Mouse (Mus musculus) heart, adult 2 months (tissue): Measurements from ENCODE around the gene Gm21970. TPM values are rescaled to one million over a fixed set of nuclear protein-coding genes. Genes with fewer than 3 reads are reported as not detected.

Experiments
- DNase-seq, 2 experiments: peaks; one replicate each; pipeline ENCODE4 v3.0.0; 2021
- H3K27ac ChIP-seq: fragments of 200-600 bp; 2 replicates; pipeline ENCODE4 v1.8.1; 2022
- H3K27me3 ChIP-seq: fragments of 200-500 bp; 2 replicates; pipeline ENCODE4 v1.6.1; 2012; ENCODE audit warnings: mild to moderate bottlenecking, low read length, inconsistent platforms, mixed read lengths; ENCODE audit not compliant: control insufficient read depth, insufficient read depth
- H3K36me3 ChIP-seq: fragments of 200-500 bp; 2 replicates; pipeline ENCODE4 v1.6.1; 2012; ENCODE audit warnings: low read length, inconsistent platforms; ENCODE audit not compliant: control insufficient read depth, insufficient read depth
- H3K4me1 ChIP-seq: fragments of 200-500 bp; 2 replicates; pipeline ENCODE4 v1.6.1; 2011; ENCODE audit warnings: low read length; ENCODE audit not compliant: control insufficient read depth, insufficient read depth
- H3K4me3 ChIP-seq: fragments of 200-600 bp; 2 replicates; pipeline ENCODE4 v1.8.1; 2022
- H3K79me2 ChIP-seq: fragments of 200-500 bp; replicated peaks from 2 replicates; pipeline ENCODE4 v1.6.1; 2012; ENCODE audit warnings: mild to moderate bottlenecking, inconsistent platforms, low read length, moderate library complexity, mixed read lengths; ENCODE audit not compliant: control insufficient read depth, insufficient read depth
- H3K9ac ChIP-seq: fragments of 200-500 bp; 2 replicates; pipeline ENCODE4 v1.6.1; 2012; ENCODE audit warnings: low read depth, mild to moderate bottlenecking, control low read depth, inconsistent platforms, low read length, mixed read lengths
- CTCF ChIP-seq: fragments of 200-600 bp; IDR thresholded peaks from 2 replicates; pipeline ENCODE4 v1.8.1; 2022; ENCODE audit warnings: antibody characterized with exemption, mild to moderate bottlenecking, moderate library complexity
- EP300 ChIP-seq: fragments of 200-500 bp; IDR thresholded peaks from 2 replicates; pipeline ENCODE4 v1.6.1; 2011; ENCODE audit warnings: low read depth, low read length, control low read depth; ENCODE audit not compliant: insufficient read depth
- POLR2A ChIP-seq: fragments of 200-500 bp; IDR thresholded peaks from 2 replicates; pipeline ENCODE4 v1.6.1; 2011; ENCODE audit warnings: mild to moderate bottlenecking, low read depth, low read length, control low read depth; ENCODE audit not compliant: insufficient read depth
- WGBS: fragments of 180-500 bp; shearing (Covaris S2); methylation state at CpG from one replicate; pipeline ENCODE4 v1.1.7; 2018; 5-methylcytosine and 5-hydroxymethylcytosine counted together
- intact Hi-C: fragments of 180-260 bp; cut with DNase I; formaldehyde crosslinking; loops from one replicate; pipeline ENCODE4 v1.15.1; 2025
- polyA plus RNA-seq: library from polyadenylated mRNA; depleted of rRNA; stranded (reverse); fragments of >200 nt; gene quantifications from 2 replicates; pipeline ENCODE4 v1.2.3, GENCODE M21; 2012
- total RNA-seq, 2 experiments: library from RNA; stranded (reverse); gene quantifications; 2 replicates each; pipeline ENCODE4 v1.2.3; 2021

The Gm21970 gene
- total and polyA plus RNA-seq, 3 experiments: not detected

- DNase-seq: peak in 1 of 2 experiments; percentile 19
Measured at GRCm38 (mm10) chr16:91380151-91380550, 11.4 kb upstream of the Gm21970 start.

GRCm38 (mm10) chr16:91381606-91382005 lies 9.9 kb upstream of the Gm21970 start:
- Histone ChIP-seq H3K79me2 (peaks cover 5% of the 10 kb centered on the region), H3K9ac (no peak overlapping the region), H3K4me1 (peaks cover 13% of the 10 kb centered on the region), H3K4me3 (no peak overlapping the region), H3K36me3 (peaks cover 11% of the 10 kb centered on the region), H3K27ac (no peak overlapping the region), H3K27me3 (no peaks in the 10 kb centered on the region)
- intact Hi-C loops: no loop called here
- 71% methylated on average over 4 of the region's 4 CpGs for WGBS
- DNase-seq: peak in 1 of 2 experiments; percentile 16
- TF ChIP-seq EP300: no peak
- TF ChIP-seq CTCF: no peak
- no peak for TF ChIP-seq POLR2A

More at GRCm38 (mm10) chr16:91380151-91380550, 11.4 kb upstream of the Gm21970 start:
- no peak overlapping the region for H3K9ac ChIP-seq
- no peaks in the 10 kb centered on the region for H3K27me3 ChIP-seq
- 36% methylated on average over 5 of the region's 5 CpGs for WGBS
- peaks cover 15% of the 10 kb centered on the region for H3K4me1 ChIP-seq
- intact Hi-C loops: no loop called here
- H3K79me2 ChIP-seq: peaks cover 5% of the 10 kb centered on the region
- H3K27ac ChIP-seq: peak overlapping the region; percentile 52
- H3K36me3 ChIP-seq: peaks cover 12% of the 10 kb centered on the region
- no peak overlapping the region for H3K4me3 ChIP-seq
- TF ChIP-seq POLR2A (no peak), CTCF (no peak), EP300 (no peak)

DNA sequence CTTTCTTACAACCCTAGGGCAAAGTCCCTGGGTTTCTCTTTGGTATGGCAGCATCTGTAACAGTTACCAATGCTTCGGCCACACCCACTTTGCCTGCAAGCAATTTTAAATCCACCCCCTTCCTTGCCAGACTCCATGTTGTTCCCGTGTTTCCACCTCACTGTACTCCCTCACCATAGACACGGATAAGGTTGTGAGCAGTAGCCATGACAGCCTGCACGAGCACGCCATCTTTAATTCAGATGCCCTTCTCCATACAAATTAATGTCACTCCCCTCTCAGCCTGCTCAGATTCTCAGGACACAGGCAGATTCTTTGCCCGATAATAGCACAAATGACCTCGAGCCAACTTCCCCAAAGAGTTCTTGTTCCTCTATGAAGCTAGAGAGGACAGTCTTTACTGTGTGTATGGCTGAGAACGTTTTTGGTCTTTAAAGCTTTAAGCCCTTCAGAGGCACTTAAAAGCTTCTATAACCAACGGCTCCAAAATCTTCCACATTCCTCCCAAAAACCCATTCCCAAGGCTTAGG lies 9.2 kb upstream of the Gm21970 start:
- Histone ChIP-seq H3K4me1 (peaks cover 11% of the 10 kb centered on the region), H3K27ac (no peak overlapping the region), H3K9ac (no peak overlapping the region), H3K27me3 (no peaks in the 10 kb centered on the region), H3K4me3 (no peak overlapping the region), H3K79me2 (peaks cover 5% of the 10 kb centered on the region), H3K36me3 (peaks cover 11% of the 10 kb centered on the region)
- peak in 1 of 2 experiments; percentile 19 for DNase-seq
- 85% methylated on average over 9 of the region's 9 CpGs for WGBS
- TF ChIP-seq CTCF: no peak
- intact Hi-C loops: no loop called here

- no peaks in the 10 kb centered on the region for H3K27me3 ChIP-seq
- peaks cover 9% of the 10 kb centered on the region for H3K4me1 ChIP-seq
- intact Hi-C loops: no loop called here
- H3K27ac ChIP-seq: peak overlapping the region; percentile 81; the same call in 1 of the 2 replicates
- H3K4me3 ChIP-seq: no peak overlapping the region
- H3K36me3 ChIP-seq: peaks cover 9% of the 10 kb centered on the region
- peaks cover 5% of the 10 kb centered on the region for H3K79me2 ChIP-seq
- WGBS: 61% methylated on average over 4 of the region's 4 CpGs
- DNase-seq: no peak
- no peak overlapping the region for H3K9ac ChIP-seq
- no peak for TF ChIP-seq EP300
- TF ChIP-seq POLR2A: no peak
- TF ChIP-seq CTCF: no peak
Measured at GRCm38 (mm10) chr16:91384221-91384620, 7.3 kb upstream of the Gm21970 start.

GRCm38 (mm10) chr16:91385621-91386020 lies 5.9 kb upstream of the Gm21970 start:
- WGBS: 24% methylated on average over 10 of the region's 10 CpGs
- intact Hi-C loops: loop anchor here (1.0 kb wide), 1 partner anchor 22 kb away; no protein-coding TSS in a partner anchor
- TF ChIP-seq EP300 (0 out of 2 replicates have a peak, but pooled peaks have one; percentile 65), POLR2A (peak; percentile 82), CTCF (peak; percentile 44)
- H3K9ac ChIP-seq: no peak overlapping the region
- 0 out of 2 replicates have a peak, but pooled peaks cover 2% of the 10 kb centered on the region for H3K79me2 ChIP-seq
- H3K27ac ChIP-seq: peak overlapping the region; percentile 81
- peaks cover 7% of the 10 kb centered on the region for H3K36me3 ChIP-seq
- H3K27me3 ChIP-seq: no peaks in the 10 kb centered on the region
- peak overlapping the region; percentile 3; the same call in 1 of the 2 replicates for H3K4me3 ChIP-seq
- H3K4me1 ChIP-seq: peaks cover 5% of the 10 kb centered on the region
- DNase-seq: peak; percentile 63 to 69

- Histone ChIP-seq H3K36me3 (peaks cover 8% of the 10 kb centered on the region), H3K27ac (peak overlapping the region; percentile 31; the same call in 1 of the 2 replicates), H3K27me3 (no peaks in the 10 kb centered on the region), H3K4me1 (peaks cover 2% of the 10 kb centered on the region), H3K9ac (no peak overlapping the region), H3K4me3 (no peak overlapping the region), H3K79me2 (0 out of 2 replicates have a peak, but pooled peaks cover 1% of the 10 kb centered on the region)
- intact Hi-C loops: no loop called here
- TF ChIP-seq CTCF: no peak
- TF ChIP-seq POLR2A: no peak
- no peak for TF ChIP-seq EP300
- WGBS: 85% methylated on average over 10 of the region's 10 CpGs
- DNase-seq: no peak
Measured at GRCm38 (mm10) chr16:91386419-91387120, 5.0 kb upstream of the Gm21970 start.
